Mouse (Mus musculus): Measurements from ENCODE around the gene Sytl1.

Gene Sytl1

GRCm38 (mm10) chr4:133262882-133263281 is at the start of gene Sytl1:
TSS of gene Sytl1 (minus strand) at chr4:133263113.
- DNase-seq (ENCODE audit: low spot score): no peak

DNA sequence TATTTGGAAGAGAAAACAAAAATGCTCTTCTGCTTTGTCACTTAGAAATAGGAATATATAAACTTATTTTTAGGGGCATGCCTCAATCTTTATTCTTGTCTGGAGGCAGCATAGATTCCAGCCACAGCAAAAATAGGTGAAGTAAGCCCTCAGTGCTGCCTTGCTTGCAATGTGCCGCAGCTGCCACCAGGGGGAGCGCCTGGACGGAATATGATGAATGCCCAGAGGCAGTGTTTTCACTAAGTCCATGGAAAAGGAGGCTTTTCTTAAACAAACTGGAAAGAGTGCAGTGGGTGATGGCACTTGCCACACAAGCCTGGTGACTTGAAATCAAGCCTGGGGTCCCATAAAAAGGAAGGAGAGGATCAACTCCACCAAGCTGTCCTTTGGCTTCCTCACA is 47.0 kb upstream of the Sytl1 start:
- peak; percentile 68 for DNase-seq (ENCODE audit: low spot score)

DNA sequence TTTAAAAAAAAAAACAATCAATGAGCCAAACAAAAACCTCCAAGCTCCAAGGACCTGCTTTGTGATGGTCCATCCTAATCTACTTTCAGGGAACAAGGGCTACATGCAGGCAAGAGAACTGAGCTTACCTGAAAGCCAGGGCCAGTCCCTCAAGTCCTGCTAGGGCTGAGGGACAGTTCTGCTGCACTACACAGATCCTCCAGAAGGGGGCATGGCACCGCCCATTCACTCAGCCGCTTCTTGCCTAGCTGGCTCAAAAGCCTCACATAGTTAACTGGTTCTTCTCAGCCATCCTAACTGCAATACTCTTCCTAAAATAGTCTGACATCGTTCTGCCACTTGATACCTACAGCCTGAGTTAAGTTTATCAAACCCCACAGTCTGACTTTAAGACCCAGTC is 44.4 kb upstream of the Sytl1 start:
- DNase-seq (ENCODE audit: low spot score): no peak

DNA sequence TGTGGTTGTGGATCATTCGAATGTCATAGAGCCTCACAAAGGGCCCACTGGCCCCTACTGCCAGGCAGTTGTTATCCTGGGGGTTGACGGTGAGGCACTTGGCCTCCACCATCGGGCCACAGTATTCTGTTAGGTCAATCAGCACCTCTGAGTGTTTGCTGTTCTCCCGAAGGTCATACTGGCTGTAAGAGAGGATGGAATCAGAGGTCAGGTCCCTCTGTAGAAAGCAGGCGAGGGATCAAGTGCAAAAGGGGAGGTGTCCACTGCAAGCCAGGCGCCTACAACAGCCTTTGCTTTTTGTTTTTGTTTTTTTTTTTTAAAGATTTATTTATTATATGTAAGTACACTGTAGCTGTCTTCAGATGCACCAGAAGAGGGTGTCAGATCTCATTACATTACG is 42.9 kb upstream of the Sytl1 start:
- DNase-seq (ENCODE audit: low spot score): no peak

DNA sequence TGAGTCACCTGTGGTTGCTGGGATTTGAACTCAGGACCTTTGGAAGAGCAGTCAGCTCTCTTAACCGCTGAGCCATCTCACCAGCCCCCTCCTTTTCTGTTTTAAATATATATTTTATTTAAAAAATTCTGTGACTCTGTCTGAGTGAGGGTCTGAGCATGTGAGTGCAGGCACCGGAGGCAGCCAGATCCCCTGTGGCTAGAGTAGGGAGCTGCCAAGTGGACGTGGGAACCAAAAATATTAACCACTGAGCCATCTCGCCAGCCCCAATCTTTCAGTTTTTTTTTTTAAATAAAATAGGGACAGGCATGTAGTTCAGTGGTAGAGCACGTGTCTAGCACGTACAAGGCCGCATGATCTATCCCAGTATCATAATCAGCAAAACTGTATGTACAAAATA is 41.9 kb upstream of the Sytl1 start:
- DNase-seq (ENCODE audit: low spot score): no peak

DNA sequence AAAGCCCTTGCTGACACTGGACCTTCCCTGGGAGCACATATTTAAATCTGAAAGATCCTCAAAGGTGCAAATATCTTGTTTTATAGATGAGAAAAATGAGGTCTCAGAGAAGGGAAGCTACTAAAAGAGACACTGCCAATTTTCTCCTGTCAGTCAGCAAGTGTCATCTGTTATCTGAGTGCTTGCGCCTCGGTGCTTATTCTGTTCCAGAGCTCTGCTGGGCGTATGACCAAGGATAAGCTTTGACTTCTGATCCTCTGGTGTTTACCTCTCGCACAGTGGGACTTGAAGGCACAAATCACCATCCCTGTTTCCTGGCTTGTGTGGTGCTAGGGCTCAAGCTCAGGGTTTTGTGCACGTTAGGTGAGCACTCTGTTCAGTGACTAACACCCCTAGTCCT is 39.8 kb upstream of the Sytl1 start:
- DNase-seq (ENCODE audit: low spot score): no peak

- no peak for DNase-seq (ENCODE audit: low spot score)
These were observed 38.9 kb upstream of the Sytl1 start for GRCm38 (mm10) chr4:133301802-133302201.

GRCm38 (mm10) chr4:133300421-133300820 is 37.5 kb upstream of the Sytl1 start:
- DNase-seq (ENCODE audit: low spot score): no peak

GRCm38 (mm10) chr4:133299701-133300100 is 36.8 kb upstream of the Sytl1 start:
- no peak for DNase-seq (ENCODE audit: low spot score)

DNA sequence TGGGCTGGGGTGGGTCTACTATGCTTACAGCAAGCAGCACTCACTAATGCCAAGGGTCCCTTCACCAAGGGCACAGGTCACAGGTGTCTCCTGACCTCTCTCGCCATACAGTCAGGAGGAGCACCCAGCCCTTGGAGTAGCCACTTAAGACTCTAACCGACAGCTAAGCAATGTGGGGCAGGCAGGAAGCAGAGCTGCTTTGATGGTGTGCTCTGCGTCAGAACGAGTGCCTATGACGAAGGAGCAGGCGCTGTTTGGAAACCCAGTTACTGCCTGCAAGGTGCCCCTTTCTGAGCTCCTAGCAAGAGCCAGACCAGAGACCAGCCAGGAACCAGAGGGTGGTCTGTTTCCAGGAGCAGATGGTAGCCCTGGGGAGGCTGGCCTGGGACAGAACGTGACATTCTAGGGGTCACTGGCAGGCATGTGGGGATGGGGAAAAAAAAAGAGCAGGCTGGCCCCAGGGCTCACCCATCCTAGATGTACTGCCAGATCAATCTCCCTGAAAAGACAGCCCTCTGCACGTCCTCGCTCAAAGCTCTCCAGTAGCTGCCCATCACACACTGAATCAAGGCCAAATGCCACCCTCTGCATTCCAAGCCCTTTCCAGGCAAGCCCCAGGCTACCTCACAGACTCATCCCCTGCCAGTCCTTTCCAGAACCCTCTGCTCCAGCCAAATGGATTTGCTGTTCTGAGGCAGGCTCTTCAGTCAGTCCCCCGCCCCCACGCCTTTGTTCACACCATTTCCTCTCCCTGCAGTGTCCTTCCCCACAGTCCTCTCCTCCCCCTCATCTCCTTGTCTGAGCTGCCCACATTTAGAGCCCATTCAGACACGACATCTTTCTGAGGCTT is 35.8 kb upstream of the Sytl1 start:
- DNase-seq (ENCODE audit: low spot score): peak; percentile 64

GRCm38 (mm10) chr4:133297801-133298238 is 34.9 kb upstream of the Sytl1 start:
- DNase-seq (ENCODE audit: low spot score): peak; percentile 61

- DNase-seq (ENCODE audit: low spot score): no peak
These were observed 34.4 kb upstream of the Sytl1 start for GRCm38 (mm10) chr4:133297360-133297759.

DNA sequence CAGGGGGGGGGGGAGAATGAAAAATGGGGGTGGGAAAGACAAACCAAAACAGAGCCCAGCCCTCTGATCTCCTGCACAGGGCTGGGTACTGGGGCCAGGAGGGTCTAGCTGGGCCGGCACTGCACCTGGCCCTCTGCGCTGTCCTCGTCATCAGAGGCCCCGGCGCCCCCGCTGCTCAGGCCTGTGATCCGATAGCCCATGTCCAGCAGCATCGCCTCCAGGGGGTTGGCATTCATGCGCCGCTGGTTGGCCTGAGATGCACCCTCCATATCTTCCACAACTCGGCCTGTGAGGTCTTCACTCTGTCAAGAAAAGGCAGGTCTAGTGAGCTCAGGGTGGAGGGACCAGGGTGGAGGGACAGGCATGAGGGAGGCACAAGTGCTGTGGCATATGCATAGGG is 31.2 kb upstream of the Sytl1 start:
- DNase-seq (ENCODE audit: low spot score): no peak

GRCm38 (mm10) chr4:133292901-133293843 is 30.3 kb upstream of the Sytl1 start:
- peak; percentile 43 for DNase-seq (ENCODE audit: low spot score)

DNA sequence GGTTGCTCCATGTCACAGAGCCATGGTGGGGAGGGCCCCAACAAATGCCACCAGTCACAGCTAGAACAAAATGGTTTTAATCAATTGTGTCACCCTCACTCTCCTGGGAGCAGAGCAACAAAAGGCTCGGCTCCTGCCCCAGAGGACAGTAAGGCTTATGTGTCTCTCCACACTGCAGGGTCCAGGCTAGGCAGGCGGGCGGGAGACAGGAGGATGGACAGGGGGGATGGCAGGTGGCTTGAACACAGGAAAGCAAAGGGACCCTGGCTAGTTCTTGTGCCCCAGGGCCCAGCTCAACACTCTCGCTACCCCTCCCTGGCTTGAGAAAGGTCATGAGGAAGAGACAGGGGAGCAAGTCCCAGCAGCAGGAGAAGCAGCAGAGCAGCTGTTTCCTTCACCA is 29.5 kb upstream of the Sytl1 start:
- DNase-seq (ENCODE audit: low spot score): no peak

DNA sequence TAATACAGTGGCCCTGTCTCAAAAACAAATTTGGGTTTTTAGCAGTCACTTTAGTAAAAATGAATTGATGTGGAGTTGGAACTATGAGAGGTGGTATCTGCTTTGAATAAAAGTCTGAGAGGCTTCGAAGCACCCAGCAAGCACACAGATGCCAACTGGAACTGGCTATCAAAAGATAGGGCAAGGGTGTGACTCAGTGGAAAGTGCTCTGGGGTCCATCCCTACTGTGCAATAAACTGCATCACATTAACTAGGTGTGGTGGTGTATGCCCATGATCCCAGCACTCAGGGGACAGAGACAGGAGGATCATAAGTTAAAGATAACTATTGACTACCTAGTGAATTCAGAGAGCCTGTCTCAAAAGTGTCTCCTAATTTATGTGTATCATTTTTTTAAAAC is 28.3 kb upstream of the Sytl1 start:
- no peak for DNase-seq (ENCODE audit: low spot score)

- no peak for DNase-seq (ENCODE audit: low spot score)
These were observed 23.7 kb upstream of the Sytl1 start for GRCm38 (mm10) chr4:133286476-133287077.

DNA sequence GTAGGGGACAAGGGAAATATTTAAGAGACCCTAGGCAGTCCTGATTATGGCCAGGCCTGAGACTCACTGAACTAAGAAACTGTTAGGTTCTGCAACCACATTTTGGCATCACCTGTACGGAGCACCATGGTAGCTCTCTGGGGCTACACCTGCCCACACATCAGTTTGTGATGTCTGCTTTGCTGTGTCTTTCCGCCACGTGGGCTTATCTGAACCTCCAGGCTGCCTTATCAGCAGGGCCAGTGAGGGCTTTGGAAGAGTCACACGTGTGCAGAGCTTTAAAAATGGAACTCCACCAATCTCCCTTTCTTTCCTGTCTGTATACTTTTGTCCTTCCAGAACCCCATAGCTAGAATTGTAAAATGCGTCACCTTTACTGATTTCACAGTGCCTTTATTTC is 23.0 kb upstream of the Sytl1 start:
- no peak for DNase-seq (ENCODE audit: low spot score)

GRCm38 (mm10) chr4:133285299-133285698 is 22.4 kb upstream of the Sytl1 start:
- DNase-seq (ENCODE audit: low spot score): no peak

DNA sequence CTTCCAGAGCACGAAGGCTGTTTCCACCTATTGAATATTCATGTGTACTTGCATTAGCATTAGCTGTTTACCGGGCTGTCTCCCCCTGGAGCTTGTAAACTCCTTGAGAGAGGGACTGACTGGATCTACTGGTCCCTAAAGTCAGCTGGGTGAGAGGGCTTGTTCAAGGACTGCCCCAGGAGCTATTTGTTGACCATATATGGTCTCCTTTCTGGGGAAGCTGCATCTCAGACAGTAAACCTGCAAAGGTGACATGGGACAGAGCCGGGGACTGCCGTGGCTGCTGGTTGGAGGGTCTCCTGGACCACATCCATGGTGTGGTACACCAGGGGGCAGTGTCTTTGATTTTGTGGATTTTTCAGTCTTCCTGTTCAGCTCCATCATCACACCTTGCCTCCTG is 19.7 kb upstream of the Sytl1 start:
- DNase-seq (ENCODE audit: low spot score): no peak

DNA sequence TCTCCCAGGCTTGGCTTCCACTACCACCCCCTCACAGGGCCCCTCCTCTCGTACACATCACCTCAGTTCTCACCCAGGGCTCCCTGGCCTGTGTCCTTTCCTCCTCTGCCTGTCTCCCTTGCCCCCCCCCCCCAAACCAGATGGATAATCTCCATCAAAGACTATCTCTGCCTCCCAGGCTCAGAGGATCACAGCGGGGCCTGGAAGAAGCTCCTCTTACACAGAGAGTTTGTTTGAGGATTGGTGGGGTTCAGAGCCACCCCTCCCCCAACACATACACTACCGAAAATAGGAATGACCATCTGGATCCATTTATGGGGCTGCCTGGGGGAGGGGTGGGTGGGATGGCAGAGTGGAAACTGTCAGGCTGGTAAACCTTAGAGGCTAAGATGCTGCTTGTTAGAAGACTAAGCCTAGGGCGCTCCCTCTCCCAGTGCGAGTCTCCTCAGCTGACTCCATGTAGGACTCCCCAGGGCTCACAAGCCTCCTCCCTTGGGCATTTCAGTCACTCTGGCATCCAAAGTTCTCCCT is 19.1 kb upstream of the Sytl1 start:
- no peak for DNase-seq (ENCODE audit: low spot score)

GRCm38 (mm10) chr4:133281513-133281912 is 18.6 kb upstream of the Sytl1 start:
- DNase-seq (ENCODE audit: low spot score): no peak
